Mouse (Mus musculus) thymus, adult 18-20 months (tissue): ENCODE measurements around the gene Nedd9.
"Not testable (repeated sequence)": the region's sequence is repeated elsewhere in the genome, so short reads cannot be mapped to it uniquely, and the experiment has no call there.

Source experiments
- DNase-seq, 2 experiments: peaks; one replicate each; pipeline ENCODE4 v3.0.0; 2022; ENCODE audit warnings: mixed read lengths in 2 of 2

Gene Nedd9

DNA sequence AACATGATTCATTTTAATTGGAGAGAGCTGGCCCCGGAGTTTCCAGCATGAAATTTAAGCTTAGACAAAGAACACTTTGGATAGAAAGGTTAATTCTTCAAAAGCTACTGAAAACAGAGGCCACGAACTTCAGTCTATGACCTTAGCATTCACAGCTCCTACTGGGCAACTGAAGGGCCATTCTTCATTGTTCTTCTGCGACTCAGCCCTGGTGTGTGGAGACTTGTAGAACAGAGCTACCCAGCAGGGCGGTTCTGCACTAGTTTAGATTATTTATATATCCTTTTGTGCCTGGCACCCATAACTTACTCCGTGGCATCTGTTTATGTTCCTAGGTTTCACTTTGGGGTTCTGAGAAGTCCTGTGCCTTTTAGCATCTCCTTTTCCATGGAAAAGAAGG is 193.6 kb downstream of the Nedd9 start:
- DNase-seq, result no peak

GRCm38 (mm10) chr13:41291466-41291974 is 195.6 kb downstream of the Nedd9 start:
- no peak for DNase-seq

DNA sequence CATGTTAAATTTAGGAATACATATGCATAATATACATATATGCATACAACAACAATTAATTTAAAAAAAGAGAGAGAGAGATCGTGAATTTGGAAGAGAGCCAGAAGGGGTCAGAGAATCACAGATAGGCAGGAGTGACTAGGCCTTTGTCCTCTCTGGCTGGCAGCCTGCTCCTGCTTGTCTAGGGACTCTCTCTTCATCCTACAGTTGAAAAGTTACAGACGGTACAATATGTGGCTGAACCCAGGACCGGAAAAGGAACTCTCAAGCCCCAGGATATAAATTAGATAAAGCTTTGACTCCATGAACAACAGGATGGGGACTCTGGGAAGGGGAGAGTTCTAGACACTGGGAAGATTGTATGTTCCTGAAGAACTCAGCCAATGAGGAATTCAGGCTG is 200.9 kb downstream of the Nedd9 start:
- DNase-seq, result no peak

DNA sequence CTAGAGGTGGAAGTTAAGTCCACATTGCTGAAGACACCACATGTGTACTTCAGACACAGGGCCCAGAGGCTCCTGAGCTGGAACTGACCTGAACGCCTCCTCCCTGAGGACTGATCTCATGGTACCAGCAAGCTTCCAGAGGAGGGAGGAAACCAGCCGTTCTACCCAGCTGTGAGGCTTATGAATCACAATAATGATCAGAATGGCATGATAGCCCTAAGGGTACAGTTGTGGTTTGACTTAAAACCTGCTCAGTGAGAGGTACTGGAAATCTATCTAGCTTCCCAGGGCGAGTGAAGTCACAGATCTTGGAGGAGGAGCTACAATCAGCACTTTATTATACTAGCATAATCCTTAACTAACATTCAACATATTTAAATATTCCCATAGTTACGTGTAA is 201.7 kb downstream of the Nedd9 start:
- DNase-seq, result no peak

DNA sequence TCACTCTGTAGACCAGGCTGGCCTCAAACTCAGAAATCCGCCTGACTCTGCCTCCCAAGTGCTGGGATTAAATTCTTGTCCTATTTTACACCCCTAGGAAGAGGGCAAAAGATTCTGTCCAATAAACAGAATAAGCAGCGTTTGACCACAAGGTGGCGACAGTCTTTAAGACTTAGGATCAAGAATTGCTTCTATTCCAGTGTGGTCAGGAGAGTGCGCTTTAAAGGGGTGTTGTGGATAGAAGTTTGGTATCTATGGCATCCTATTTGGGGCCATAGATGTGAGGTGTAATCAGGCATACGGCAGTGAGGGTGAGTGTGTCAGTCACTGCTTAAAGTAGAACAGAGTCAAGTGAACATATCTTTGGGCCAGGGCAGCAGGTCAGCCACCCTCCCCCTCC is 203.9 kb downstream of the Nedd9 start:
- peak; percentile 4 to 23 for DNase-seq

DNA sequence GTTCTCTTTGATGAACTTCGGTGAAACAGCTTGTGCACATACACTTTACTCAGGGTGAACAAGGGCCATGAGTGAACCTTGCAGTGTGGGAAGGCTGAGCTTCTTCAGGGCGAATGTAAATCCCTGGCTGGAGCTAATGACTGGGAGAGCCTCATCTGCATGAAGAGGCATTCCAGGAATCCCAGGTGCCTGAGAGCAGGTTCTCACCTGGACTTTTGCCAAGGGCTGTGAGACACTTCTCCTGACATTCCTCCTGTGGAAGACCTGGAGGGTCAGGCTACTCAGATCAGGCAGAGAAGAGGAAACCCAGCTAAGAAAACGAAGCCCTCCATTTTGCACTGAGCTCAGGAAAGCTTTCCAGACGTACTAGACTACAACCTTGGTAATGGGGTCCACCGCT is 206.5 kb downstream of the Nedd9 start:
- DNase-seq, result no peak

DNA sequence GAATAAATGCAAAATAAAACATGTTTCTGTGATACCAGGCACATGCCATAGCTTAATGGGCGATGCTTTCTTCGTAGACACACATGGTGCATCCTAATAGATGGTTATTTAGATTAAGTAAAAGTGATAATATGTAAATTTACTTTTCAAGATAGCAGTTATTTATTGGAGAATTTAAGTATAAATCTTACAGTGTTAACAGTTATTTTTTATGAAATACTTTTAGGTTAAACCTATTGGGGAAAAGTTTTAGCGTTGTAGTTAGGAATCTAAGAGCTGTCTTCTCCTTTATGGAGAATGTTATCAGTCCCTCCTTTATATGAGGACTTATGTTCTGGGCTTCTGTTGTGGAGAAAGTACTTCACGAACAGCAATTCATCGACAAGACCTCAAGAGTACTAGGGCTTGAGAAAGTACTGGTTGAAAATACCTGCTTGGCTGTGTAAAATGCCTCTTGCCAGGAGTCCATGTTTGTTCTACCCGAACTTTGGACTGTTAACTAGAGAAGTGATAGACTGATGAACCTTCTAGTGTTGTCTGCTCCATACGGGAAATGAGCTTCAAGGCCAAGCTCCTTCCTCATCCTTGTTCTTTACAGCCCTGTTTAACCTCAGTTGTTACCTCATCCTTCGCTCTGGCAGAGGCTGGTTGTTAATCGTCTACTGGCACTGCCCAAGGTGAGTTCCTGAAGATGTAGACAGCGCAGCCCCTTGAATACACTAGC is 213.1 kb downstream of the Nedd9 start, which contains the start of gene Gm17364:
Gene Gm17364, minus strand, starts transcription at position 51 of the 724 bp plus-strand sequence.
- no peak for DNase-seq

DNA sequence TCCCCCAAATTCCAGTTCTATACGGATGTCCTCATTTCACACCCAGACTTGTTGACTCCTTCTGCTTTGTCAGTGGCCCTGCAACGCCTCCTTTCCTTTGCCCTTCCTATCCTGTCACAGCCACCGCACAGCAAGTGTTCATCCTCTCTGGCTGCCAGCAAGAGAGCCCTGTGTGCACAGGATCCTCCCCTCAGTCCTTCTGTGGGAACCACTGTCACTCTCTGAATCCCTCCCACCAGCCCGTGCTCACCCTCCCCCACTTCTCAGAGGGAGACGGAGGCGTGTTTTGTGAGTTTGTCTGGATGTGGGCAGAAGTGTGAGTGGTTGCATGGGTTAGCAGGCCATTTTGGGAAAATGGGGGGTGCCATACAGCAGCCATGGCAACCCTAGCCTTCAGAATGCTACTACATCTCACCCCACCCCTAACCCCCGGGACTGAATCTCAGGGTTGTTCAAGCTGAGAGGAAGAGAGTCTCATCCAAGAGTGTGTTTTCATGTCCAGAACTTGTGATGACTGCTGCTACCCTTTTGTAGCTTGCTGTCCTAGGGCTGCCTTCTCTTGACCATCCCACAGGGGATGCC is 219.2 kb downstream of the Nedd9 start:
- no peak for DNase-seq

GRCm38 (mm10) chr13:41263304-41264006 is 223.7 kb downstream of the Nedd9 start:
- no peak for DNase-seq

DNA sequence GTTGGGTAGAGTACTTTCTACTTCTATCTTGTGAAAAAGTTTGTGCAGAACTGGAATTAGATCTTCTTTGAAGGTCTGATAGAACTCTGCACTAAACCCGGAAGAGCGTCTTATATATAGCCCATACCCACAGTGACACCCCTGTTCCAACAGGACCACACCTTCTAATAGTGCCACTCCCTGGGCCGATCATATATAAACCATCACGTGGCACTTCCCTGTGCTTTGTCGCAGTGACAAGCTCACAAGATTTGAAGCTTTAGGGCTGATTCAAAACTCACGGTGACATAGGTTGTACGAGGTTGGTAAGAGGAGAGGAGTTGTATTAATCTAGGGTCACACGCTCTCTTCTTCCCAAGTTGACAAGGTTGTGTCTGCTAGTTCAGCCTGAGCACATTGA is 225.5 kb downstream of the Nedd9 start:
- DNase-seq, result not testable (repeated sequence)
